Mouse (Mus musculus): ENCODE measurements at regions not wholly inside any gene's neighbourhood (a gene's known extent, or its start where the extent isn't known, plus 50 kb on each side); places are given as distances from the start of the nearest gene placed in this dataset.
"Not testable (repeated sequence)": the region's sequence is repeated elsewhere in the genome, so short reads cannot be mapped to it uniquely, and the experiment has no call there.

- not testable (repeated sequence) for DNase-seq (ENCODE audit: low spot score in 2 of 2)
Measured at GRCm38 (mm10) chrX:82249456-82249855, 699.2 kb upstream of the Dmd start.

- DNase-seq (ENCODE audit: low spot score in 2 of 2) = not testable (repeated sequence)
Measured at GRCm38 (mm10) chrX:82282376-82282775, 666.3 kb upstream of the Dmd start.

- peak; percentile 19 to 38 for DNase-seq (ENCODE audit: low spot score in 2 of 2)
Measured at GRCm38 (mm10) chrX:82310764-82311492, 637.7 kb upstream of the Dmd start.
